Mouse (Mus musculus): ENCODE measurements around the gene Sorcs2.

- TF ChIP-seq POLR2A (IDR thresholded peaks at IDR 0.05; ENCODE audit: insufficient read depth, low read depth, low read length) (no peak), CTCF (IDR thresholded peaks at IDR 0.05; ENCODE audit: insufficient read depth, low read depth, low read length) (no peak)
Observed at GRCm38 (mm10) chr5:36378370-36378738, 19.6 kb downstream of the Sorcs2 start.

All from olfactory bulb, adult 2 months (tissue).